Comparison of ENCODE assay signal across 33 mouse cellular contexts in the genomic region with DNA sequence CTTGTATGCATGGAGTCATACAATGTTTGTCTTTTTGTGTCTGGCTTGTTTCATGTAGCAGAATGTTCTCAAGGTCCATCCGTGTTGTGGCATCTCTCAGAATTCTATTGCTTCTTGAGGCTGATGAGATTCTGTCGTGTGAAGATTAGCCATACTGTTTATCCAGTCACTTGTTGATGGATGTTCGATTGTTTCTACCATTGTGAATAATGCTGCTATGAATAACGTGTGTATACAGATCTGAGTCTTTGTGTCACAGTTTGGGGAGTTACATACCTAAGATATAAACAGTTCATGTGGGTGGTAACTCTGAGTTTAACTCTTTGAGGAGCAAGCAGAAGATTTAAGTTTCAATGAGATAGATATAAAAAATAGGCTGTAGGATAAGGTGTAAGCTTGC.
"Had no signal": no experiment of that assay in that cellular context is flagged by ENCODE, and none has a peak within 500 bp of the region (broad histone marks: within the 10 kb centered on the region; RNA-seq: fewer than 3 reads in every experiment).

No protein-coding gene starts in this region.

- H3K27ac ChIP-seq: heart, adult 2 months; hindbrain, embryonic 10.5 days; hindbrain, embryonic 12.5 days; hindbrain, embryonic 13.5 days; hindbrain, embryonic 14.5 days; hindbrain, embryonic 15.5 days; hindbrain, postnatal 0 days; intestine, embryonic 15.5 days; kidney, embryonic 15.5 days; kidney, postnatal 0 days; layer of hippocampus, adult 2 months; left cerebral cortex, adult 2 months had no signal

- H3K4me1 ChIP-seq: hindbrain, embryonic 10.5 days; hindbrain, embryonic 12.5 days; hindbrain, embryonic 13.5 days; hindbrain, embryonic 15.5 days; intestine, embryonic 15.5 days; kidney, embryonic 15.5 days had no signal

- H3K4me2 ChIP-seq: heart, embryonic 11.5 days; heart, embryonic 12.5 days; hindbrain, embryonic 12.5 days; hindbrain, embryonic 13.5 days; hindbrain, embryonic 14.5 days; hindbrain, embryonic 15.5 days; intestine, embryonic 15.5 days; kidney, embryonic 15.5 days had no signal

- DNase-seq: heart, adult 2 months; heart, postnatal 36 days; heart, postnatal 4 days; kidney, adult 11 months; kidney, adult 18-20 months; kidney, adult 2 months; kidney, adult 8-10 months; kidney, adult 9 months; kidney, postnatal 10 days; kidney, postnatal 14 days; kidney, postnatal 25 days; kidney, postnatal 36 days; kidney, postnatal 4 days; layer of hippocampus, adult 9-11 months; layer of hippocampus, postnatal 36 days had no signal

- H3K27me3 ChIP-seq: heart, embryonic 12.5 days; hindbrain, embryonic 12.5 days; hindbrain, embryonic 13.5 days; hindbrain, embryonic 15.5 days; intestine, embryonic 15.5 days; kidney, embryonic 15.5 days had no signal

- H3K9ac ChIP-seq: heart, embryonic 12.5 days; hindbrain, embryonic 12.5 days; hindbrain, embryonic 13.5 days; hindbrain, embryonic 14.5 days; hindbrain, embryonic 15.5 days; intestine, embryonic 15.5 days; kidney, embryonic 15.5 days had no signal

- H3K4me3 ChIP-seq: heart, adult 2 months; heart, embryonic 10.5 days; heart, embryonic 12.5 days; hindbrain, embryonic 10.5 days; hindbrain, embryonic 12.5 days; hindbrain, embryonic 13.5 days; hindbrain, embryonic 15.5 days; intestine, embryonic 15.5 days; kidney, embryonic 15.5 days; layer of hippocampus, adult 2 months; left cerebral cortex, adult 2 months had no signal

- ATAC-seq: hindbrain, embryonic 16.5 days; hindbrain, postnatal 0 days; inflammation-experienced regulatory T-cells, adult 6 months; intestine, embryonic 15.5 days; intestine, embryonic 16.5 days; intestine, postnatal 0 days had no signal

- H3K9me3 ChIP-seq: heart, embryonic 10.5 days; heart, embryonic 12.5 days; hindbrain, embryonic 10.5 days; hindbrain, embryonic 12.5 days; hindbrain, embryonic 13.5 days; hindbrain, embryonic 15.5 days; intestine, embryonic 15.5 days; kidney, embryonic 15.5 days had no signal

- H3K36me3 ChIP-seq: intestine, embryonic 15.5 days had no signal
